Mouse (Mus musculus): Measurements from ENCODE around the gene Dnajc30. TPM values are rescaled to one million over a fixed set of nuclear protein-coding genes. Genes with fewer than 3 reads are reported as not detected.

The Dnajc30 gene
- polyA plus RNA-seq, 1 experiment from 2014 or later, result 35.9 TPM

- no peak for ATAC-seq
- TF ChIP-seq CTCF (IDR thresholded peaks at IDR 0.05; ENCODE audit: low read depth), result no peak
- Histone ChIP-seq H3K27ac (ENCODE audit: low read depth, low read length) (no peak overlapping the region), H3K4me3 (ENCODE audit: low read depth, low read length) (peak overlapping the region; percentile 79), H3K9me3 (ENCODE audit: control insufficient read depth) (no peaks in the 10 kb centered on the region), H3K4me1 (replicated peaks; ENCODE audit: control insufficient read depth, insufficient read depth, low read length) (no peaks in the 10 kb centered on the region), H3K27me3 (replicated peaks; ENCODE audit: control insufficient read depth, insufficient read depth, low read length) (no peaks in the 10 kb centered on the region), H3K4me2 (replicated peaks; ENCODE audit: low read depth) (peak overlapping the region; percentile 98), H3K9ac (ENCODE audit: low read depth, low read length) (peak overlapping the region; percentile 85; the same call in 1 of the 2 replicates), H3K36me3 (ENCODE audit: control insufficient read depth, insufficient read depth) (no peaks in the 10 kb centered on the region)
- 27% methylated on average over 14 of the region's 14 CpGs for WGBS
Observed at GRCm38 (mm10) chr5:135076931-135077505, 13.0 kb downstream of the Dnajc30 start.

GRCm38 (mm10) chr5:135077564-135078481, 13.8 kb downstream of the Dnajc30 start, which contains the start of gene Vps37d:
Gene Vps37d (minus strand): TSS chr5:135078266.
- peak; percentile 82 for ATAC-seq
- 1% methylated on average over 67 of the region's 83 CpGs for WGBS
- Histone ChIP-seq H3K4me2 (replicated peaks; ENCODE audit: low read depth) (peak within 1 kb of the TSS; percentile 98), H3K27ac (ENCODE audit: low read depth, low read length) (peak within 1 kb of the TSS; percentile 54; the same call in 1 of the 2 replicates), H3K27me3 (replicated peaks; ENCODE audit: control insufficient read depth, insufficient read depth, low read length) (no peaks in the 10 kb centered on the region), H3K4me1 (replicated peaks; ENCODE audit: control insufficient read depth, insufficient read depth, low read length) (no peaks in the 10 kb centered on the region), H3K9ac (ENCODE audit: low read depth, low read length) (peak within 1 kb of the TSS; percentile 85), H3K4me3 (ENCODE audit: low read depth, low read length) (peak within 1 kb of the TSS; percentile 79), H3K36me3 (ENCODE audit: control insufficient read depth, insufficient read depth) (no peaks in the 10 kb centered on the region), H3K9me3 (ENCODE audit: control insufficient read depth) (no peaks in the 10 kb centered on the region)
- peak; percentile 86 for TF ChIP-seq CTCF (IDR thresholded peaks at IDR 0.05; ENCODE audit: low read depth)

GRCm38 (mm10) chr5:135078482-135078810, 14.4 kb downstream of the Dnajc30 start:
- H3K4me3 ChIP-seq (ENCODE audit: low read depth, low read length), result peak overlapping the region; percentile 79
- no peaks in the 10 kb centered on the region for H3K4me1 ChIP-seq (replicated peaks; ENCODE audit: control insufficient read depth, insufficient read depth, low read length)
- H3K27me3 ChIP-seq (replicated peaks; ENCODE audit: control insufficient read depth, insufficient read depth, low read length), result no peaks in the 10 kb centered on the region
- TF ChIP-seq CTCF (IDR thresholded peaks at IDR 0.05; ENCODE audit: low read depth), result no peak
- no peaks in the 10 kb centered on the region for H3K36me3 ChIP-seq (ENCODE audit: control insufficient read depth, insufficient read depth)
- peak overlapping the region; percentile 98 for H3K4me2 ChIP-seq (replicated peaks; ENCODE audit: low read depth)
- peak overlapping the region; percentile 85; the same call in 1 of the 2 replicates for H3K9ac ChIP-seq (ENCODE audit: low read depth, low read length)
- H3K27ac ChIP-seq (ENCODE audit: low read depth, low read length), result no peak overlapping the region
- H3K9me3 ChIP-seq (ENCODE audit: control insufficient read depth), result no peaks in the 10 kb centered on the region
- ATAC-seq, result peak; percentile 14; the same call in 1 of the 2 replicates
- WGBS, result 2% methylated on average over 11 of the region's 11 CpGs

DNA sequence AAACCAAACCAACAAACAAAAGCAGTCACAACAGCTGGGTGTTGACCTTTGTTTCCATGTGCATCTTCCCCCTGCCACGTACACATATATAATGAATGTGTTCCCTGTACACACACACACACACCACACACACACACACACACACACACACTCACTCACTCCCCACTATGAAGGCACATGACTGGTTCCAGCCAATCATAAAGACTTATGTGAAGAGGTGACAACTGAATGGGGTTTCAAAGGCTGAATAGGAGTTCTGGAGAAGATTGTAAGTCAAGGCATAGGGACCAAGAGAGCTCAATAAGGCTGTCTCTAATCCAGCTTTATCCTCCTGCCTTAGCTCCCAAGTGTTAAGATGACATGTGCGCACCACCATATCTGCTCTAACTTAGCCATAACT, 15.6 kb downstream of the Dnajc30 start:
- ATAC-seq, result no peak

GRCm38 (mm10) chr5:135080539-135080938, 16.5 kb downstream of the Dnajc30 start:
- Histone ChIP-seq H3K4me3 (ENCODE audit: low read depth, low read length) (no peak overlapping the region), H3K27me3 (replicated peaks; ENCODE audit: control insufficient read depth, insufficient read depth, low read length) (no peaks in the 10 kb centered on the region), H3K9ac (ENCODE audit: low read depth, low read length) (no peak overlapping the region), H3K36me3 (ENCODE audit: control insufficient read depth, insufficient read depth) (no peaks in the 10 kb centered on the region), H3K4me2 (replicated peaks; ENCODE audit: low read depth) (no peak overlapping the region), H3K4me1 (replicated peaks; ENCODE audit: control insufficient read depth, insufficient read depth, low read length) (no peaks in the 10 kb centered on the region), H3K27ac (ENCODE audit: low read depth, low read length) (no peak overlapping the region), H3K9me3 (ENCODE audit: control insufficient read depth) (no peaks in the 10 kb centered on the region)
- no peak for TF ChIP-seq CTCF (IDR thresholded peaks at IDR 0.05; ENCODE audit: low read depth)
- ATAC-seq, result no peak
- 71% methylated on average over 5 of the region's 5 CpGs for WGBS

More for the DNA sequence above, 15.6 kb downstream of the Dnajc30 start:
- 90% methylated on average over 2 of the region's 2 CpGs for WGBS
- Histone ChIP-seq H3K4me1 (replicated peaks; ENCODE audit: control insufficient read depth, insufficient read depth, low read length) (no peaks in the 10 kb centered on the region), H3K4me3 (ENCODE audit: low read depth, low read length) (no peak overlapping the region), H3K36me3 (ENCODE audit: control insufficient read depth, insufficient read depth) (no peaks in the 10 kb centered on the region), H3K27me3 (replicated peaks; ENCODE audit: control insufficient read depth, insufficient read depth, low read length) (no peaks in the 10 kb centered on the region), H3K9me3 (ENCODE audit: control insufficient read depth) (no peaks in the 10 kb centered on the region), H3K4me2 (replicated peaks; ENCODE audit: low read depth) (no peak overlapping the region), H3K27ac (ENCODE audit: low read depth, low read length) (no peak overlapping the region), H3K9ac (ENCODE audit: low read depth, low read length) (no peak overlapping the region)
- no peak for TF ChIP-seq CTCF (IDR thresholded peaks at IDR 0.05; ENCODE audit: low read depth)

GRCm38 (mm10) chr5:135086871-135087270, 22.9 kb downstream of the Dnajc30 start:
- no peak overlapping the region for H3K4me3 ChIP-seq (ENCODE audit: low read depth, low read length)
- no peak overlapping the region for H3K27ac ChIP-seq (ENCODE audit: low read depth, low read length)
- H3K4me1 ChIP-seq (replicated peaks; ENCODE audit: control insufficient read depth, insufficient read depth, low read length), result 0 out of 2 replicates have a peak, but pooled peaks cover 4% of the 10 kb centered on the region
- no peaks in the 10 kb centered on the region for H3K9me3 ChIP-seq (ENCODE audit: control insufficient read depth)
- TF ChIP-seq CTCF (IDR thresholded peaks at IDR 0.05; ENCODE audit: low read depth), result no peak
- no peak overlapping the region for H3K9ac ChIP-seq (ENCODE audit: low read depth, low read length)
- H3K4me2 ChIP-seq (replicated peaks; ENCODE audit: low read depth), result no peak overlapping the region
- 64% methylated on average over 4 of the region's 4 CpGs for WGBS
- H3K27me3 ChIP-seq (replicated peaks; ENCODE audit: control insufficient read depth, insufficient read depth, low read length), result peaks cover 39% of the 10 kb centered on the region
- H3K36me3 ChIP-seq (ENCODE audit: control insufficient read depth, insufficient read depth), result no peaks in the 10 kb centered on the region
- ATAC-seq, result no peak
